Mouse (Mus musculus): ENCODE measurements around the gene C130074G19Rik. TPM values are rescaled to one million over a fixed set of nuclear protein-coding genes. Genes with fewer than 3 reads are reported as not detected.

Gene C130074G19Rik
- polyA plus RNA-seq, 1 experiment from 2014 or later = 2.4 TPM

DNA sequence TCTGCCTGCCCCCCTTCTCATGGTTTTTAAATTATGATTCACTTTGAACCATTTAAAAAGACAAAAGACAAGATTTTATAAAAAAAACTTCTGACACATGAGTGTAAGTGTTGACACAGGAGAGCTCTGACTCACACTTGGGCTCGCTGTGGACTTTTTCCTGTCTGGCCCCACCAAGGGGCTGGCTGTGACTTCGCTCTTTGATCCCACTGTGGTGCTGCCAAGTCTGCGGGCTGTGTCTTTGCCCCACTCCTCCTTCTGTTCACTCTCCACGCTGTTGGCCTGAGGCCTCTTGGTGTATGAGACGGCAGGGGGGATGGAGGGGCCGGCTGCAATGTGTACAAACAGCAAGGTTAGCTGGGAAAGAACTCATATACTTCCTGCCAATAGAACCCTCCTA, 28.8 kb upstream of the C130074G19Rik start:
- Histone ChIP-seq H3K9ac (ENCODE audit: low read length) (no peak overlapping the region), H3K4me2 (ENCODE audit: low read length) (no peak overlapping the region), H3K9me3 (ENCODE audit: control insufficient read depth, low read length) (no peaks in the 10 kb centered on the region), H3K36me3 (ENCODE audit: control insufficient read depth, insufficient read depth, low read length) (peaks cover 39% of the 10 kb centered on the region), H3K27ac (ENCODE audit: low read depth) (no peak overlapping the region), H3K4me1 (replicated peaks; ENCODE audit: control insufficient read depth, insufficient read depth, low read length) (no peaks in the 10 kb centered on the region), H3K27me3 (replicated peaks; ENCODE audit: control insufficient read depth, insufficient read depth, low read length) (no peaks in the 10 kb centered on the region), H3K4me3 (ENCODE audit: low read depth, low read length) (no peak overlapping the region)
- no peak for DNase-seq (ENCODE audit: low spot score)
- no peak for ATAC-seq (replicated peaks; ENCODE audit: low FRiP score, low TSS enrichment, low read depth)
- 75% methylated on average over 6 of the region's 6 CpGs for WGBS

DNA sequence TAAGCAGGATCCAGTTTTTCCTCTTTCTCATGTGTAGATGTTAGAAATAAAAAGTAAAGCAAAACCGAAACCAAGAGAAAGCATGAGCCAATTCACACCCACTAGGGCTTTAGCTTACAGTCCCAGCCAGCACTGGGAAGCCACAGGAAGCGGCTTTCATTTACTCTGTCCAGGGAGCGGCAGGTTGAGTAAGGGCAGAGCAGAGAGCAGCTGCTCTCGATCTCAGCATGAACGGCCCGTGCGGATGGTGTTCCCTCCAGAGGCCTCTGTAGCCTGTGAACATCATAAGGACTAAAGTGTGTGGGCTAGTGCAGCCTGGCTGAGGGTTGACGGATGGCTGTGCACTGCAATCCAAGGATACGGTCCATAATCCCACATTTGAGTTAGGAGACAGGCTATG, 25.5 kb upstream of the C130074G19Rik start:
- whole genome bisulfite sequencing = 61% methylated on average over 9 of the region's 9 CpGs
- no peak overlapping the region for H3K9ac ChIP-seq (ENCODE audit: low read length)

DNA sequence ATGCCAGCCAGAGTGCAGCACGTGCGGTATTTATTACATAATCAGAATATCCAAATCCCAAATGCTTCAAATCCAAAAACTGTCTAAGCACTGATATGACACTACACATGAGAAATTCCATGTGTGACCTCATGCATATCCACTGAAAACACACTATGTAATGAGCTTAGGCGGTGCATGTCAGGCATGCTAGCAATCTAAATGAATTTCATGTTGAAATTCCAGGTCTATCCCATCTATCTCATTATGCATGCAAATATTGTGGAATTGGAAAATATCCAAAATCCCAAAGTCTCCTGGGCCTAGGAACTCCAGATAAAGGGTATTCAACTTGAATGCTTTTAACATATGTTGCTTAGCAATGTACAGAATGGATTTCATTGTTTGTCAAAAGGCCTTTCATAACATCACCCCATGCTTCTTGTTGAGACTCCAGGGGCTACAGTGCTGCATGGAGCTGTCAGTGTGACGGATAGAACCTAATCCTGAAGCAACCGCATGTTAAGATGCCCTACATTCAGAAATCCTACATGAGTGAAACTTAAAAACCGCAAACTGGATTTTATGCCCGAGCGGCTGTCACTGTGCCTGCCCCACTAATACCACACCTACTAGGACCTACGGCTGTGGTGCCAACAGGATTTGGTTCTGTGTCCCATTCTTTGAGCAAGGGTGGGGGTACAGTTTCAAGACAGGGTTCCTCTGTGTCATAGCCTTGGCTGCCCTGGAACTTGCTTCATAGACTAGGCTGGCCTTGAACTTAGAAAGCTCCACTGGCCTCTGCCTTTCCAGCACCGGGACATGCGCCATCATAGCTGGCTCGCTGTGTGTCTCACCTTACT, 23.1 kb upstream of the C130074G19Rik start:
- H3K4me3 ChIP-seq (ENCODE audit: low read depth, low read length) = no peak overlapping the region
- DNase-seq (ENCODE audit: low spot score) (no peak), ATAC-seq (replicated peaks; ENCODE audit: low FRiP score, low TSS enrichment, low read depth) (no peak)
- H3K4me1 ChIP-seq (replicated peaks; ENCODE audit: control insufficient read depth, insufficient read depth, low read length) = no peaks in the 10 kb centered on the region
- peaks cover 34% of the 10 kb centered on the region; the same call in 1 of the 2 replicates for H3K36me3 ChIP-seq (ENCODE audit: control insufficient read depth, insufficient read depth, low read length)
- H3K27me3 ChIP-seq (replicated peaks; ENCODE audit: control insufficient read depth, insufficient read depth, low read length) = no peaks in the 10 kb centered on the region
- no peak overlapping the region for H3K9ac ChIP-seq (ENCODE audit: low read length)
- H3K4me2 ChIP-seq (ENCODE audit: low read length) = no peak overlapping the region
- H3K9me3 ChIP-seq (ENCODE audit: control insufficient read depth, low read length) = no peaks in the 10 kb centered on the region
- no peak overlapping the region for H3K27ac ChIP-seq (ENCODE audit: low read depth)
- WGBS = 91% methylated on average over 12 of the region's 12 CpGs

More for the DNA sequence above, 25.5 kb upstream of the C130074G19Rik start:
- peaks cover 43% of the 10 kb centered on the region for H3K36me3 ChIP-seq (ENCODE audit: control insufficient read depth, insufficient read depth, low read length)
- no peaks in the 10 kb centered on the region for H3K4me1 ChIP-seq (replicated peaks; ENCODE audit: control insufficient read depth, insufficient read depth, low read length)
- H3K4me3 ChIP-seq (ENCODE audit: low read depth, low read length) = no peak overlapping the region
- H3K27ac ChIP-seq (ENCODE audit: low read depth) = no peak overlapping the region
- no peaks in the 10 kb centered on the region for H3K9me3 ChIP-seq (ENCODE audit: control insufficient read depth, low read length)
- ATAC-seq (replicated peaks; ENCODE audit: low FRiP score, low TSS enrichment, low read depth) (no peak), DNase-seq (ENCODE audit: low spot score) (no peak)
- H3K27me3 ChIP-seq (replicated peaks; ENCODE audit: control insufficient read depth, insufficient read depth, low read length) = no peaks in the 10 kb centered on the region
- no peak overlapping the region for H3K4me2 ChIP-seq (ENCODE audit: low read length)

DNA sequence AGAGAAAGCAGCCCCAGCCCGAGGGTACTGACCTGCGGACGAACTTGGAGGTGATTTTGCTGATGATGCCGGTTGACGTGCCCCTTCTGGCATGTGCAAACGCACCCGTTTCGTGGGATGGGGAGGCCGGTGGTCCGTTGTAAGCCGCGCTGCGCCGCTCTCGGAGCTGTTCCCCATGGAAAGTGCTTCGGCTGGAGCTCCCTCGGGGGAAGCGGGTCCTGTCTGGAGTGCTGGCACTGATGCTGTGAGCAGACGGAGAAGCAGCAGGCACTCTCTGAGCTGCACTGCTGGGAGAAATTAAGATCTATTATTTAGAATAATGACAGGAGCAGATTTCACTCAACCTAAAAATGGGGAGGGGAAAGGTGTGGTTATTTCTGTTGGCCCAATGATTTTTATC, 22.4 kb upstream of the C130074G19Rik start:
- no peak overlapping the region for H3K9ac ChIP-seq (ENCODE audit: low read length)
- H3K27ac ChIP-seq (ENCODE audit: low read depth) = no peak overlapping the region
- ATAC-seq (replicated peaks; ENCODE audit: low FRiP score, low TSS enrichment, low read depth) (no peak), DNase-seq (ENCODE audit: low spot score) (no peak)
- H3K27me3 ChIP-seq (replicated peaks; ENCODE audit: control insufficient read depth, insufficient read depth, low read length) = no peaks in the 10 kb centered on the region
- peaks cover 30% of the 10 kb centered on the region; the same call in 1 of the 2 replicates for H3K36me3 ChIP-seq (ENCODE audit: control insufficient read depth, insufficient read depth, low read length)
- H3K4me3 ChIP-seq (ENCODE audit: low read depth, low read length) = no peak overlapping the region
- no peaks in the 10 kb centered on the region for H3K9me3 ChIP-seq (ENCODE audit: control insufficient read depth, low read length)
- H3K4me1 ChIP-seq (replicated peaks; ENCODE audit: control insufficient read depth, insufficient read depth, low read length) = no peaks in the 10 kb centered on the region
- WGBS = 82% methylated on average over 19 of the region's 19 CpGs
- no peak overlapping the region for H3K4me2 ChIP-seq (ENCODE audit: low read length)

DNA sequence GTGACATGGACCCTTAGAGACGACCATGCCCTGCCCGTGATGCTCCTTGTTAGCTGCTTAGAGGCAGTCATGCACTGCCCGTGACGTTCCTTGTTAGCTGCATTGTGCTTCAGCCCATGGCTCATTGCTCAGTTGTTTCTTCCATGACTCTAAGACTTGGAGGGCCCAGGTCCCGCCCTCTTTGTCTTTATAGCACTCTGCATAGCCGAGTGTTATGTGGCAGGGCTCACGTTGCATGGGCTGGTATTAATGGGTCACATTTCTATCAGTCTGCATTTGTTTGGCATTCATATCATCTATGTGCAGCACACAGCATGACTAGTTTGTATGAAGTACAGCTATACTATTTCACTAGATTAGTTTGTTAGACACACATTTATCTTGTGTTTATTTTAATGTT, 20.7 kb upstream of the C130074G19Rik start:
- H3K27me3 ChIP-seq (replicated peaks; ENCODE audit: control insufficient read depth, insufficient read depth, low read length) = no peaks in the 10 kb centered on the region
- 82% methylated on average over 7 of the region's 7 CpGs for WGBS
- no peak overlapping the region for H3K27ac ChIP-seq (ENCODE audit: low read depth)
- ATAC-seq (replicated peaks; ENCODE audit: low FRiP score, low TSS enrichment, low read depth) = no peak
- H3K4me1 ChIP-seq (replicated peaks; ENCODE audit: control insufficient read depth, insufficient read depth, low read length) = no peaks in the 10 kb centered on the region
- H3K9ac ChIP-seq (ENCODE audit: low read length) = no peak overlapping the region
- no peak for DNase-seq (ENCODE audit: low spot score)
- H3K36me3 ChIP-seq (ENCODE audit: control insufficient read depth, insufficient read depth, low read length) = peaks cover 28% of the 10 kb centered on the region
- H3K9me3 ChIP-seq (ENCODE audit: control insufficient read depth, low read length) = no peaks in the 10 kb centered on the region
- H3K4me2 ChIP-seq (ENCODE audit: low read length) = no peak overlapping the region
- H3K4me3 ChIP-seq (ENCODE audit: low read depth, low read length) = no peak overlapping the region

GRCm38 (mm10) chr1:184902886-184903285, 19.9 kb upstream of the C130074G19Rik start:
- ATAC-seq (replicated peaks; ENCODE audit: low FRiP score, low TSS enrichment, low read depth) = no peak
- WGBS = 93% methylated on average over 7 of the region's 7 CpGs

DNA sequence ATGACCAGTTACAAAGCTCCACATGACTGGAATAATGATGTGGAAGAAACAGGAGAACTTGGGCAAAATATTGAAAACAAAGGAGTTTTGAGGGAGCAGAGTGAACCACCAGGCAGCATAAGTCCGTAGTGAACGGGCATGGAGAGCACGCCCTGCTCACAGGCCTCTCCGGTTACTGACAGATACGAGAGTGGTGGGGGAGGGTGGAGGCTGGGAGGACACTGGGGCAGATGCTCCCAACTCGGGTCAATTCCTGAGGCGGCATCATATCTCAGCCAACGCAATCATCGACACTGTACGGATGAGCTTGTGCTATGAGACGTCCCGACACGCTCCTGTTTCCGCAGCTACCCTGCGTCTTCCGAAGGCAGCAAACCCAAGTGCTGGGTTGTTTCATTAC, 14.3 kb upstream of the C130074G19Rik start:
- no peaks in the 10 kb centered on the region for H3K27me3 ChIP-seq (replicated peaks; ENCODE audit: control insufficient read depth, insufficient read depth, low read length)
- H3K4me2 ChIP-seq (ENCODE audit: low read length) = no peak overlapping the region
- ATAC-seq (replicated peaks; ENCODE audit: low FRiP score, low TSS enrichment, low read depth) (no peak), DNase-seq (ENCODE audit: low spot score) (no peak)
- no peak overlapping the region for H3K4me3 ChIP-seq (ENCODE audit: low read depth, low read length)
- H3K9ac ChIP-seq (ENCODE audit: low read length) = no peak overlapping the region
- peaks cover 4% of the 10 kb centered on the region; the same call in 1 of the 2 replicates for H3K36me3 ChIP-seq (ENCODE audit: control insufficient read depth, insufficient read depth, low read length)
- no peaks in the 10 kb centered on the region for H3K9me3 ChIP-seq (ENCODE audit: control insufficient read depth, low read length)
- H3K27ac ChIP-seq (ENCODE audit: low read depth) = no peak overlapping the region
- H3K4me1 ChIP-seq (replicated peaks; ENCODE audit: control insufficient read depth, insufficient read depth, low read length) = no peaks in the 10 kb centered on the region
- 78% methylated on average over 16 of the region's 16 CpGs for WGBS

More at GRCm38 (mm10) chr1:184902886-184903285, 19.9 kb upstream of the C130074G19Rik start:
- Histone ChIP-seq H3K9ac (ENCODE audit: low read length) (no peak overlapping the region), H3K27me3 (replicated peaks; ENCODE audit: control insufficient read depth, insufficient read depth, low read length) (no peaks in the 10 kb centered on the region), H3K36me3 (ENCODE audit: control insufficient read depth, insufficient read depth, low read length) (peaks cover 28% of the 10 kb centered on the region), H3K4me2 (ENCODE audit: low read length) (no peak overlapping the region), H3K27ac (ENCODE audit: low read depth) (no peak overlapping the region), H3K4me3 (ENCODE audit: low read depth, low read length) (no peak overlapping the region), H3K4me1 (replicated peaks; ENCODE audit: control insufficient read depth, insufficient read depth, low read length) (no peaks in the 10 kb centered on the region), H3K9me3 (ENCODE audit: control insufficient read depth, low read length) (no peaks in the 10 kb centered on the region)
- DNase-seq (ENCODE audit: low spot score) = no peak

- no peak overlapping the region for H3K9ac ChIP-seq (ENCODE audit: low read length)
- H3K27ac ChIP-seq (ENCODE audit: low read depth) = no peak overlapping the region
- no peak for ATAC-seq (replicated peaks; ENCODE audit: low FRiP score, low TSS enrichment, low read depth)
- no peaks in the 10 kb centered on the region for H3K4me1 ChIP-seq (replicated peaks; ENCODE audit: control insufficient read depth, insufficient read depth, low read length)
- DNase-seq (ENCODE audit: low spot score) = no peak
- H3K4me3 ChIP-seq (ENCODE audit: low read depth, low read length) = no peak overlapping the region
- H3K4me2 ChIP-seq (ENCODE audit: low read length) = no peak overlapping the region
- 85% methylated on average over 3 of the region's 3 CpGs for WGBS
- no peaks in the 10 kb centered on the region for H3K9me3 ChIP-seq (ENCODE audit: control insufficient read depth, low read length)
- H3K36me3 ChIP-seq (ENCODE audit: control insufficient read depth, insufficient read depth, low read length) = no peaks in the 10 kb centered on the region
- H3K27me3 ChIP-seq (replicated peaks; ENCODE audit: control insufficient read depth, insufficient read depth, low read length) = no peaks in the 10 kb centered on the region
Observed at GRCm38 (mm10) chr1:184891998-184892397, 9.0 kb upstream of the C130074G19Rik start.

GRCm38 (mm10) chr1:184889454-184889853, 6.4 kb upstream of the C130074G19Rik start:
- no peak overlapping the region for H3K4me2 ChIP-seq (ENCODE audit: low read length)
- H3K4me3 ChIP-seq (ENCODE audit: low read depth, low read length) = no peak overlapping the region
- no peak for ATAC-seq (replicated peaks; ENCODE audit: low FRiP score, low TSS enrichment, low read depth)
- no peak overlapping the region for H3K9ac ChIP-seq (ENCODE audit: low read length)
- WGBS = 95% methylated on average over 6 of the region's 6 CpGs
- H3K9me3 ChIP-seq (ENCODE audit: control insufficient read depth, low read length) = no peaks in the 10 kb centered on the region
- no peaks in the 10 kb centered on the region for H3K36me3 ChIP-seq (ENCODE audit: control insufficient read depth, insufficient read depth, low read length)
- no peak overlapping the region for H3K27ac ChIP-seq (ENCODE audit: low read depth)
- peaks cover under 1% of the 10 kb centered on the region; the same call in 1 of the 2 replicates for H3K27me3 ChIP-seq (replicated peaks; ENCODE audit: control insufficient read depth, insufficient read depth, low read length)
- no peaks in the 10 kb centered on the region for H3K4me1 ChIP-seq (replicated peaks; ENCODE audit: control insufficient read depth, insufficient read depth, low read length)
- DNase-seq (ENCODE audit: low spot score) = no peak
